Mouse (Mus musculus) right cerebral cortex, postnatal 4 days (tissue): Measurements from ENCODE around the gene Zbtb25.

Experiments
- DNase-seq: peaks from one replicate; pipeline ENCODE4 v3.0.0-alpha.2; 2022

Zbtb25 gene

GRCm38 (mm10) chr12:76335641-76336040 is 33.8 kb downstream of the Zbtb25 start:
- DNase-seq: no peak

- no peak for DNase-seq
Measured at GRCm38 (mm10) chr12:76333688-76334087, 35.7 kb downstream of the Zbtb25 start.

GRCm38 (mm10) chr12:76328567-76329354 is 40.6 kb downstream of the Zbtb25 start:
- DNase-seq: no peak

- DNase-seq: no peak
Measured at GRCm38 (mm10) chr12:76326437-76327220, 42.8 kb downstream of the Zbtb25 start.

GRCm38 (mm10) chr12:76324679-76325431 is 44.5 kb downstream of the Zbtb25 start, which contains the start of gene Akap5:
TSS of gene Akap5 (plus strand) at chr12:76324891.
- peak; percentile 80 for DNase-seq

- DNase-seq: no peak
Measured at GRCm38 (mm10) chr12:76318282-76319212, 50.9 kb downstream of the Zbtb25 start.

GRCm38 (mm10) chr12:76311951-76312350 is 57.5 kb downstream of the Zbtb25 start:
- no peak for DNase-seq

GRCm38 (mm10) chr12:76311227-76311626 is 58.2 kb downstream of the Zbtb25 start:
- DNase-seq: no peak

- no peak for DNase-seq
Measured at GRCm38 (mm10) chr12:76310633-76311032, 58.8 kb downstream of the Zbtb25 start.

- DNase-seq: no peak
Measured at GRCm38 (mm10) chr12:76310007-76310406, 59.4 kb downstream of the Zbtb25 start.

GRCm38 (mm10) chr12:76308436-76308835 is 61.0 kb downstream of the Zbtb25 start:
- DNase-seq: no peak

GRCm38 (mm10) chr12:76307964-76308363 is 61.4 kb downstream of the Zbtb25 start:
- DNase-seq: no peak

GRCm38 (mm10) chr12:76306852-76307561 is 62.4 kb downstream of the Zbtb25 start:
- DNase-seq: no peak

- no peak for DNase-seq
Measured at GRCm38 (mm10) chr12:76305107-76305506, 64.3 kb downstream of the Zbtb25 start.

- DNase-seq: peak; percentile 44
Measured at GRCm38 (mm10) chr12:76304199-76304598, 65.2 kb downstream of the Zbtb25 start.

GRCm38 (mm10) chr12:76303474-76303873 is 65.9 kb downstream of the Zbtb25 start:
- DNase-seq: no peak

- no peak for DNase-seq
Measured at GRCm38 (mm10) chr12:76300367-76300766, 69.0 kb downstream of the Zbtb25 start.

GRCm38 (mm10) chr12:76299361-76299906 is 70.0 kb downstream of the Zbtb25 start:
- no peak for DNase-seq

- no peak for DNase-seq
Measured at GRCm38 (mm10) chr12:76297830-76298229, 71.6 kb downstream of the Zbtb25 start.
